Mouse (Mus musculus): ENCODE data around the gene Gpr107.

DNA sequence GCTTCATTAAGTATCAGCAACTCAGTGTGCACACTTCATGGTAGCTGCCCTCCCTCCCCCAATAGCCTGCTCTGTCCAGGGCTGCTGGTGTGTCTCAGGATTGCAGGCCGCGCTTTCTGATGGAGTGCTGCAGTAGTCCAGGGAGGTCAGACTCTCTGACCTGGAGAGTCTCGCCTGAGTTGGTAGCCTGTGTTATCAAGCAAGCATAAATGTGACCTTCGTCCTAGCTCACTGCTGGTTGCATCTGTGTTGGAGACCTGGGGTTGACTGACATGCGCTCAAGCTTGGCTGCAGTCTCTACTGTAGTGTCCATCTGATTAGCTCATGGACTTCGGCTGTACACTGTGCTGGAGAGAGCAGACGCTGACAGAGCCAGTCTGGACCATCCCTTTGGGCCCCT is 49.7 kb downstream of the Gpr107 start:
- TF ChIP-seq MAX (IDR thresholded peaks at IDR 0.05; ENCODE audit: low read length) (no peak), TCF12 (IDR thresholded peaks at IDR 0.05; ENCODE audit: low read depth, low read length) (no peak)
